Mouse (Mus musculus) G1E-ER4 (cell line): ENCODE results near the gene Spata31d1d. TPM values are rescaled to one million over a fixed set of nuclear protein-coding genes. Genes with fewer than 3 reads are reported as not detected.
A peak's percentile ranks its signal among the peaks of the same experiment; 100 is the strongest.

Experiments
- GATA1 ChIP-seq: IDR thresholded peaks from one replicate; pipeline ENCODE4 v1.8.0; 2012; ENCODE audit warnings: low read length, inconsistent platforms
- polyA plus RNA-seq: library from polyadenylated mRNA; stranded (reverse); fragments of >175 nt; gene quantifications from 2 replicates; pipeline ENCODE4 v1.2.3, GENCODE M21; 2012

Gene Spata31d1d
- not detected in 2 replicates for polyA plus RNA-seq

DNA sequence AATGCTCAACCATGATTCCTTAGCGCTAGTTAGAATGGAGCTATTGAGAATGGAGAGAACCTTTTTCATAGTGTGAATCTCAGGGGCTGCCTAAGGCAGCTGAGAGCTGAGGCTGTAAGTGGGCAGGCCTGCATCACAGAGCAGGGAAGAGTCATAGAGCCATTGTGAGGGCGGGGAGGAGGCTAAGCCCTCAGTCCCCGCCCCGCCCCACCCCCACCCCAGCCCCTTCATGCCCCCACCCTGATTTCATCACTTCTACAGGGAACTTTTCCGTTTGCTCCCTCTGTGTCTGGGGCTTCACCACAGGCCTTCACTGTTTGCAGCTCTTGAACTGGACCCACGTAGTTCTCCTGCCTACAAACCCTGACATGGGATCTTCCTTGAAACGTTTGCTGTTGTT, at the start of gene Spata31d1d:
Spata31d1d (minus strand) TSS at position 101 of the 400 bp plus-strand sequence.
- no peak for TF ChIP-seq GATA1

DNA sequence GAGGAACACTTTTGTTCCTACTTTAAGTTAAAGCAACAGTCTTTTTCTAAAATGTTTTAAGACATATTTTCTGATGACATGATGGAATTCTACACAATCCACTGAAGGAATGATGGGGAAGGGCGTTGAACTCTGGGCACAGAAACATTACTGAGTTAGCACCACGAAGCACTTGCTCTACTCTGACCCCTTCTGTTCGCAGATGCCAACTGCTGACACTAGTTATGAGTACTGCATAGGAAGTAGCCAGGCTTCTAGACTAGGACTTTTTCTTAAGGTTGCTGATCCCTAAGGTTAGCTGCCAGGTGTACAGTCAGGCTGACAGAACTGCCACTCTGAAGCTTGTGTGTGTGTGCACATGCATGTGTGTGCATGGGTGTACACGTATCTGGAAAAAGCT, 47.7 kb upstream of the Spata31d1d start:
- no peak for TF ChIP-seq GATA1

DNA sequence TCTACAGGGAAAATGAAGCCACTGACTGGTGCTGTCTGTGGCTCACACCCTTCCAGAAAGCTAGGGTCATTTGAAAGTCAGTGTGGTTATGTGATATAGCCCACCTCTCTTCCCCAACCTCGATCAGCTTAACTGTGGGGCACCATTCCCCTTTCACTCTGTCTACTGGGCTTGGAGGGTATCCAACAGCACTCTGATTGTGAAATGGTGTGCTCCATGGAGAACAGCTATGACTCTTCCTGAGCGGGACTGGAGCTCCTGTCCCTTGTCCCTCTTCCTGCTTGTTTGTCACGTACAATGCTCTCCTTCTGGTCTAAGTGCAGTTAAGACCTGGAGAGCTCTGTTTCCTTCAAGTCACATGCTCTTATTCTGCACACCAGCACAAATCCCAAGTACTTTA, 43.6 kb upstream of the Spata31d1d start:
- no peak for TF ChIP-seq GATA1

DNA sequence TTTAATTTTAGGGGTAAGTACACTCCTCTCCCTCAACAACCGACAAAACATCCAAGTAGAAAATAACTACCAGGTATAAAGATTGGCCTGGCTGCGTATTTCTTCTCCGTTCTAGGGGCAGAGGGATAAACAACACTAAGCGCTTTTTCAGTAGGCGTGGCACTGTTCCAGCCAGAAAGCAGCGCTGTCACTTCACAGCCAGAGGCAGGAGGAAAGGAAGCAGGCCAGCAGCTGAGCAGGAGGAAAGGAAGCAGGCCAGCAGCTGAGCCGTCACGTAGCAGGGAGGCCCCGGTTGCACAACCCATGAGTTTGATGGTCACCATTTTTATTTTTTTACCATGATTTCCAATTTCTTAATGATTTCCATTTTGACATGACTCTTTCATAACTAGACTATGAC, 39.7 kb upstream of the Spata31d1d start:
- TF ChIP-seq GATA1, result no peak

DNA sequence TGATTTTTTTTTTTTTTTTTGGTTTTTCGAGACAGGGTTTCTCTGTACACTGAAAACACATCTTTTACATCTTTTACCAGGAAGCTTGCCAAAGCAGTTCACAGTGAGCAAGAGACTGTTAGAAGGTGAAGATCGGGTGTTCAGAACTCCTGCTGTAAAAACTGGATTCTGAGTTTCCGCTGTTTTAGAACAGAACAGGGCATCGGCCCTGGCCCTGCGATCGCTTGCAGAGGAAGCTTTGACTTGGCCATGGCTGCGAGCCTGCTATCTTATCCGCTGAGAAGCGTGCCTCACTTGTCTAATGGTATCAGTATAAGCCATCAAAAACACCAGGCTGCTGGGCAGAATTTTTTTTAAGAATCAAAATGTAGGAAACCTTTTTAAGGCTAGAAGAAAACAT, 39.3 kb upstream of the Spata31d1d start:
- TF ChIP-seq GATA1, result no peak

DNA sequence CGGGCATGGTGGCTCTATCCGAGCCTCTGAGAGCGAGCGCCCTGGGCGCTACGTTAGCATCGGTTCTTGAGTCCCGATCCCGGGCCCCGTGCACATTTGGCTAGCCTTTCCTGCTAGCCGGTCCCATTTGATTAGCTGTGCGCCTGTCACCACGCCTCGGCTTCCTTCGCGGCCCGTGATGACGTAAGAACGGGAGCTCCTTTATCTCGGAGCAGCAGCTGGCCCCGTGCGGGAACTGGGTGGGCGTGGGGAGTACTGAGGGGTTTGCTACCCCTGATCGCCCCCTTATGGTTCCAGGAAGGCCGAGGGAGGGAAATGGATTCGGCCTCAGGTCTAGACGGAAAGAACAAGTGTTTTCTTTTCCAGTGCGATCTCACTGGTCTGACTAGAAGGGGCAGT, 38.6 kb upstream of the Spata31d1d start:
- TF ChIP-seq GATA1, result peak; percentile 38

DNA sequence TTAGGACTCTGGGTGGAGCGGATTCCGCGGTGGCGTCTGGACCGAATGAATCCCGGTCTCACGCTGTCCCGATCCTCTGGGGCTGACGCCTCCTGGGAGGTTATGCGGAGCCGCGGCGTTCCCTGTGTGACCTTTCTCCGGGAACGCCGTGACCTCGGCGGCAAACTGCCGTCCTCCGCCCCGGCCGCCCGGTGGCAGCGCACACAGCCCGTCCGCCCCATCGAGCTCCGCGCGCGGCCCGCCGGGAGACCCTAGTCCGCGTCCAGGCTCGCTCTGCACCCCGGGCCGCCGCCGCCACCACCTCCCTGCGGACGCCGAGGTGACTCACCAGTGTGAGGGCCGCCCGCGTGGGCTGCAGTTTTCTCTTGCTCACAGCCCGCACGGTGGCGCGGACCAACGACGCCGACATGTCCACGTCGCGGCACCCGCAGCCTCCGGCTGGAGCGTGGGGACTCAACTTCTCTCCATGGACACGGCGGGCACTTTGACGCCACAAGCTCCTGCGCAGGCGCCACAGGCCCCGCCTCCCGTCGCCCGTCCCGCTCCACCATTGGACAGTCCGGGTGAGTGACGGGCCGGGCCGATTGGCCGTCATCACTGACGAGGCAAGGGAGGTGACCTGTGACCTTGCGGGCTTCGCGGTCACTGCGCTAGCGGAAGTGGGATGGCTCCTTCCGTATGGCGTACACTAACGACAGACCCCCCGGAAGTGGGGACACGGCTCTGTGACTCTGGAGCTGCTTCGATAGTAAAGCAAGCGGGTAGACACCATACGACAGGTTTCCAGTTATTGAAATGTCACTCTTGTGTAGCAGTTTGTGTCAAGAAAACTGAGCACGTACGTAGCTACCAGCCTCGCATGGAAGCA, 38.0 kb upstream of the Spata31d1d start, which contains the start of gene Isca1:
Isca1 (minus strand) TSS at position 515 of the 868 bp plus-strand sequence.
- TF ChIP-seq GATA1, result no peak

DNA sequence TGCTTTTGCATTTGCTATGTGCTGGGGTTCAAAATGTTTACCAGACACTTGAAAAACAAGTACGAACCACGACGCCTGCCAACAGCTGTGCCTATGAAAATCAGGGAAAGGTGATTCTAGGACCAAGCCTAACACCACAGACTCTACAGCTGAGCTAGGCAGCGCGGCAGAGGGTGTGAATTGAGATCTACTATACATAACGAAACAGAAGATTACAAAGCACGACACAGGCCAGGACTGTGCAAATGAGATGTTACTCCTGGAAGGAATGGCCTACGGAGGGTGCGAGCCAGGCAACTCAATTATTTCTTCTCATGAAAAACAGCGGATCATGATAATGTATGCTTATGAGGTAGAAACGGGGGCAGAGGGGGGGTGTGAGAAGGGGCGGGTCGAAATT, 37.0 kb upstream of the Spata31d1d start:
- TF ChIP-seq GATA1, result no peak

DNA sequence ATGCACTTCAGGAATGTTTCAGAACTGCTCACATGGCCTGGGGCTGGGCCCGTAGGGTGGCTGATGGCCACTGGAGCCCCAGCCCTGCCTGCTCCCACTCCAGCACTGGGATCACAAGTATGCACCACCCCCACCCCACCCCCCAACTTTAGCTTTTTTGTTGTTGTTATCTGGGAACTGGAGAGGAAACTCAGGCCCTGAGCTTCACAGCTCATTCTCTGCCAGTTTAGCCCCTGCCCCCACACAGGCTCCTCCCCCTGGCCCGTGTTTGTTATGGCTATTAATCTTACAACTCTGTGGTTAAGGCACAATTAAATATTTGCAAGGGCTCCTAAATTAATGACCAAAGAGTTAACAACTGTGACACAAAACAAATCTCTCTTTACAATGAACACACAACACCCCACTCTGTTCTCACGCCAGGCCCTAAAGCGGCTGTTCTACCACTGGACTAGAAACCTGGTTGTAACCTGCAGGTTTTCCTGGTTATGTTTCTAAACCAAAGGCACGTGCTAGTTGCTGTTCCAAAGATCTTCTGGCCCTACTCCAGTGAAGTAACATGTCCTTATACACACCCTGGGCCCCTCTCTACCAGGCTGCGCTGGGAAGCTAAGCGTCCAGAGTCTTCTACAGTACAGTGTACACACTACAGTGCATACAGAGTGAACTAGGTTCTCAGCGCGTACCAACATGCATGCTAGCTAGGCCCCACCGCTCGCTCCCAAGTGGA, 35.4 kb upstream of the Spata31d1d start:
- no peak for TF ChIP-seq GATA1

DNA sequence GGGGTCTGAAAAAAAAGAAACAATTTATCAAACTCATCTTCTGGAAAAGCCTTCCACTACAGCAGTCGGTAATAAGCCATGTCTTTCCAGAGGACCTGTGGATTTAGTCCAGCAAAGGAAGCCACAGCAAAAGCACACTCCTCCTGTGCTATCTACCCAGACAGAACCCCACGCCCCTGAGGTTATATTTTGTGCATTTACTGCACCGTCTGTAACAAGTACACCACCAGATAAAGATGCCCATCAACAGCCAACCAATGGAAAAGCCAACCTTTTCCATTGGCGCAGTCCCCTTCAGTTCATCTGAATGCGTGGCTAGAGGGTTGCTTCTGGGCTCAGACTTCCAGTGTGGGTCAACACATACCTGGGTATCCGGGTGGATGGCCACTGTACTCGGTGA, 31.2 kb upstream of the Spata31d1d start:
- TF ChIP-seq GATA1, result no peak

DNA sequence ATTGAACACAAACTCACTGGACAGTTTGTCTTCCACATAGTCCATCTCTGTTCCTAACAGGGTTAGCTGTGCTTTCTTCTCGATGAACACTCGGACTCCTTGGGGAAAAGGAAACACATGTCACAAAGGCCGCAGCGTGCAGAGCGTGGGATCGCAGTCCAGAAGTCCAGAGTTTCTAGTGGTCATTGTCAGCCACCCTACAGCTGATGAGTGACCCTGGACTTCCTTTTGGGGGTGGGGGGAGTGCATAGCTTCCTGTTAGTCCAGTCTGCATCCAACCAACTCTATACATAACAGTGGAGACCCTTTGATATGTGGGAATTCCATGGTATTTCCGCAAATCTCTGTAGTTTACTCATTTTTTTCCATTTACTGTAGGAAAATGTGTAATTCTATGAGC, 25.4 kb upstream of the Spata31d1d start:
- no peak for TF ChIP-seq GATA1

DNA sequence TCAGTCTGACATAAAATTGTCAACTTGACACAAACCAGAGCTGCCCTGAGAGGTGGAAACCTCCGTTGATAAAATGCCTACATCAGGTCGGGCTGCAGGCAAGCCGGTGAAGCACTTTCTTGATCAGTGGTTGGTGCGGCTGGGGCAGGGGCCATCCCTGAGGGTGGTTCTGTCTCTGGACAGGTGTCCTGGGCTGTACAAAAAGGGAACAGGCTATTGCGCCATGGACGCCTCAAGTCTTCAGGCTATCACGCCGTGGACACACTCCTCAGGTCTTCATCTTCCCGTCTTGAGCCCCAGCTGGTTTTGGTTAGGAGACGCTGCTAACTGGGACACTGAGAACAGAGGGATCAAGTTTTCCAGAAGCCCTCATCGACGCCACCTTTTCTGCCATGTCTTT, 18.8 kb upstream of the Spata31d1d start:
- no peak for TF ChIP-seq GATA1

DNA sequence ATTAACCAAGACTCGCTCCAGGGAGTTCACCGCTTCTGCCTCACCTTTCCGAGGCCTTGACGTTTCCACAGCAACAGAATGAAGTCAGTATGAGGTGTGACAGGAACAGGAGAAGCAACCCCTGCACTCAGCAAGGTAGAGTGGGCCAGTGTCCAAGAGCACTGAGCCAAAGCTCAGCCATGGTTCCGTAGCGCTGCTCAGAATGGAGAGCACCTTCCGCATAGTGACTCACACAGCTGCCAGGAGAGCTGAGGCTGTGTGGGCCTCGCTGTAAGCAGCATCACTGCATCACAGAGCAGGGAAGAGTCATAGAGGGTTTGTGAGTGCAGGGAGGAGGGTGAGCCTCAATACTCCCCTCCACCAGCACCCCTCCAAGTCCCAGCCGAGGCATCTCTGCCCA, 15.2 kb upstream of the Spata31d1d start, which contains the start of gene 1700014D04Rik:
1700014D04Rik (minus strand) TSS at position 42 of the 400 bp plus-strand sequence.
- no peak for TF ChIP-seq GATA1

DNA sequence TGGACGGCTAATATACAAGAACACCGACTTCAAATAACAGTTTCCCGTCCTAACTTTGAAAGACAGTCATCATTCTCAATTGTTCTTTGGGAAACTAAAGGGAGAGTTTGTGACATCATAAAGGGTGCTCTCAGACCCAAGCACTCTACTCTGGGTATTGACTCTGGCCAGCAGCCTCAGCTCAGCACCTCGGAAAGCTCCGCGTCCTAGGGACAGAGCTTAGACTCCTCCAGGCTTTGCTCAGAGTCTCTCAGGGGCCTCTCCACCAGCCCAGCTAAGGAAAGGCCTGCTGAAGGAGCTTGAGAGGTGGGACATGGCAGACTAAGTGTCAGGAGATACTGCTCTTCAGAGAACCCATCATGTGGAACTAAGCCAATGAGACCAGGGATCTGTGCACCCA, 14.6 kb upstream of the Spata31d1d start:
- TF ChIP-seq GATA1, result no peak

DNA sequence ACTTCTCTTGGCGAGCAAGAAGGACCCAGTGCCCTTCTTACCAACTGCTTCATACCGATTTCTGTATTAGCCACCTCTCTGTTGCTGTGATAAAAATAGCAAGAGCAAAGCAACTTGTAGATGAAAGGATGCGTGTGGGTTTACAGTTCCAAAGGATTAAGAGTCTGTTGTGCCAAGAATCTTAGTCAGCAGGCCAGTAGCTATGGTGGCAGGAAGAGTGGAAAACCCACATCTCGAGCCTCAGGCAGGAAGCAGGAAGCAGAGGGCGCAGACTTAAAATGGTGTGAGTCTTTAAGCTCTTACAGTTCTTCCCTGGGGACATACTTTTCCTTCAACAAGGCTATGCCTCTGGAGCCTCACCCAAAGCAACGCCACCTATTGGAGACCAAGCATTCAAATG, 13.9 kb upstream of the Spata31d1d start:
- TF ChIP-seq GATA1, result no peak

DNA sequence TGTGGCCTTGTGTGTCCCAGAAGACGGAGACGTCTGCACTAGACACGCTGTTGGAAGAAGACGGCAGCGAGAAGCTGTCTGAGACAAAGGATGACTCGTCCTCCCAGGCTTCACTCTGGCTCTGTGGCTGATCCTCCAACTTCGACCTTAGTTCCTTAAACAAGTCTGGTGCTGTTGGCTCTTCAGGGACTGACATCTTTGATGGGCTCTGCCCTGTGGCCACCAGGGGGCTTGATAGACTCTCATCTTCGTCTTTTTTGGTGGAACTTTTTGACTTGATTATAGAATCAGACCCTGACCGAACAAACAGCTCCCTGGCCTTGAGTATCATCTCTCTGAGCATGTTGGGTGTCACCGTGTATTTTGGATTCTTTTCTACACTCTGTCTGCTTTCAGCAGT, 10.1 kb upstream of the Spata31d1d start:
- no peak for TF ChIP-seq GATA1
